ENCODE assay signal across 7 mouse cellular contexts in the genomic region with DNA sequence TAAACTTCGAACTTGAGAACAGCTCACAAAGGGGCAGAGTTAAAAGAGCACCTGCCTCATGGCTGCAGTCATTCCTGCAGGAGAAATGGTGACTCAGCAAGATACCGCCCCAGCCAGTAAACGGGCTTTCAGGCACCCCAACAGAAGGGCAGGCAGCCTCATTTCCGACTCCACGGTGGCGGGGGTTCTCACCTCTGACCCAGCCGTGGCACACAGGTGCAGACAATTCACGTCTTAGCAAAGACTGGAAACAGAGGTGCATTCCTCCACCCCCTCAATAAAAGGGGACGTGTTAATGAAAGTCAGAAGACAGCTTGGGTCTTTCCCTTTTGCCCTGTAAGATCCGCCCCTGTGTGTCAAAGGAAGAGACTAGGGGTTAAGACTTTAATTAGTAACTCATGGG.
DNase-seq lines count a peak whose midpoint lies in the region; ATAC-seq and TF ChIP-seq lines count a peak whose summit lies in the region.

No protein-coding gene starts in this region.

- TF ChIP-seq CTCF in Patski (IDR thresholded peaks at IDR 0.05): no peak
- no peak for TF ChIP-seq CTCF in stomach, postnatal 0 days (IDR thresholded peaks at IDR 0.05; ENCODE audit: low read depth)

- DNase-seq in CD4-positive, CD25-positive, alpha-beta regulatory T cell, adult 2 months (ENCODE audit: low read depth, low spot score): peak; percentile 60
- DNase-seq in Patski (ENCODE audit: low read depth, low spot score): no peak
- peak; percentile 35 to 48 for DNase-seq in heart, postnatal 10 days
- DNase-seq in kidney, postnatal 4 days: peak; percentile 45 to 63
- DNase-seq in stomach, postnatal 0 days (ENCODE audit: low spot score): peak; percentile 49
- DNase-seq in layer of hippocampus, adult 11-12 months (ENCODE audit: low spot score): no peak
- DNase-seq in layer of hippocampus, postnatal 36 days: no peak

- peak overlapping the region; percentile 21 for H3K4me2 ChIP-seq in stomach, postnatal 0 days (replicated peaks; ENCODE audit: low read depth)

- H3K27ac ChIP-seq in stomach, postnatal 0 days (replicated peaks): no peak overlapping the region

- TF ChIP-seq EP300 in stomach, postnatal 0 days (optimal IDR thresholded peaks at IDR 0.05): no peak

- no peak overlapping the region for H3K9ac ChIP-seq in stomach, postnatal 0 days (ENCODE audit: low read length)

- no peaks in the 10 kb centered on the region for H3K27me3 ChIP-seq in Patski
- no peaks in the 10 kb centered on the region for H3K27me3 ChIP-seq in stomach, postnatal 0 days (ENCODE audit: control insufficient read depth, insufficient read depth, low read length)

- 18% methylated on average over 10 of the region's 10 CpGs for WGBS in stomach, postnatal 0 days

- H3K36me3 ChIP-seq in stomach, postnatal 0 days (ENCODE audit: control insufficient read depth, insufficient read depth, low read length): peaks cover 6% of the 10 kb centered on the region; the same call in 1 of the 2 replicates

- POLR2A ChIA-PET in Patski (lab: Charles Lee): no interaction called here

- H3K4me1 ChIP-seq in stomach, postnatal 0 days (replicated peaks; ENCODE audit: control insufficient read depth, insufficient read depth): no peaks in the 10 kb centered on the region

- ATAC-seq in Patski: peak; percentile 61
- ATAC-seq in stomach, postnatal 0 days (ENCODE audit: low FRiP score, low TSS enrichment): 0 out of 2 replicates have a peak, but pooled peaks have one; percentile 32

- intact Hi-C loops in heart, postnatal 10 days (cut with DNase I): no loop called here

- in situ Hi-C loops in Patski (cut with MboI; ENCODE audit: low pct_unique_long_range_greater_than_20kb): loop anchor here (10.0 kb wide), 2 partner anchors 201 to 701 kb away; no protein-coding TSS in a partner anchor

- H3K9me3 ChIP-seq in stomach, postnatal 0 days (ENCODE audit: control insufficient read depth, low read length): no peaks in the 10 kb centered on the region

- CTCF ChIA-PET in Patski (lab: Charles Lee): no interaction called here

- H3K4me3 ChIP-seq in stomach, postnatal 0 days (ENCODE audit: low read depth, low read length): no peak overlapping the region

Comparison
In these comparisons a context has a peak if more than half of its experiments do, and no peak if none do; other contexts are left out.
1. DNase-seq: peak in CD4-positive, CD25-positive, alpha-beta regulatory T cell, adult 2 months (single experiment), heart, postnatal 10 days (2 of 2), kidney, postnatal 4 days (2 of 2) and stomach, postnatal 0 days (single experiment); none in Patski (single experiment), layer of hippocampus, adult 11-12 months (single experiment) and layer of hippocampus, postnatal 36 days (0 of 2).